Mouse (Mus musculus) v-Abl transformed pro-B cells (cell line): ENCODE results near the gene Gm6526.
"Not testable (repeated sequence)": the region's sequence is repeated elsewhere in the genome, so short reads cannot be mapped to it uniquely, and the experiment has no call there.

Experiments
- in situ Hi-C, 2 experiments: fragments of 400-800 bp; cut with MboI; formaldehyde crosslinking; loops; one replicate each; pipeline ENCODE4 v1.15.1; 2025; ENCODE audit not compliant: unreplicated experiment in 2 of 2

The Gm6526 gene

GRCm38 (mm10) chr14:43747566-43747965, at the start of gene Gm6526:
Gene Gm6526 (plus strand): TSS chr14:43747866.
- in situ Hi-C loops = not testable (repeated sequence)

GRCm38 (mm10) chr14:43727385-43727784, 20.3 kb upstream of the Gm6526 start, which contains the start of gene Gm16506:
Gene Gm16506 (minus strand): TSS chr14:43727485.
- in situ Hi-C loops = not testable (repeated sequence)

GRCm38 (mm10) chr14:43784645-43785044, 37.0 kb downstream of the Gm6526 start, which contains the start of gene Gm8180:
Gene Gm8180 (minus strand): TSS chr14:43784745.
- in situ Hi-C loops = not testable (repeated sequence)

- in situ Hi-C loops = not testable (repeated sequence)
These were observed 46.1 kb downstream of the Gm6526 start for GRCm38 (mm10) chr14:43793811-43794210.

- in situ Hi-C loops = no loop called here
These were observed 48.6 kb downstream of the Gm6526 start for GRCm38 (mm10) chr14:43796069-43796904.

GRCm38 (mm10) chr14:43796905-43797470, 49.3 kb downstream of the Gm6526 start:
- in situ Hi-C loops = not testable (repeated sequence)

GRCm38 (mm10) chr14:43804435-43804834, 56.8 kb downstream of the Gm6526 start:
- in situ Hi-C loops = not testable (repeated sequence)
